Mouse (Mus musculus): ENCODE measurements around the gene Olfr993. TPM values are rescaled to one million over a fixed set of nuclear protein-coding genes. Genes with fewer than 3 reads are reported as not detected.

The Olfr993 gene
- not detected for polyA plus RNA-seq (2014; fragmentation: Illumina TruSeq; extraction: RNeasy Lipid Tissue Mini Kit (QIAGEN cat#74804); ENCODE audit: low read depth, low replicate concordance)

DNA sequence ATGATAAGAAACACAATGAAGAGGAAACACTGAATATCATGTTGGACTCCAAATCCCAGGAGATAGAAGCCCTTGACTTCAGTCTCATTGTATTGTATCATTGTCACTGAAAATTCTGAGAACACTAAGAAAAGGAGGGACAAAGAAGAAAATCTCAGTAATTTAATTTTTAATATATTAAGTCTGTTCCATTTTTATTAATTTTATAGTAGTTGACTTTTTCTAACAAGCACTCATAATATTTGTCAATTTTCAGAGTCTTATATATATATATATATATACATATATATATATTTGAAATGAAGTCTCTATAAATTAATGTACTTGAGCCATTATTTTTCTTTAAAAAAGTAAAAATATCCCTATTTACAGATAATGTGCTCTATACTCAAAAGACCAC, at the start of gene Olfr993:
TSS of gene Olfr993 (minus strand) at position 101 of the 400 bp plus-strand sequence.

GRCm38 (mm10) chr2:85443539-85443938, 28.9 kb upstream of the Olfr993 start, which contains the start of gene Olfr995:
Olfr995 (minus strand) TSS chr2:85443639.

GRCm38 (mm10) chr2:85436351-85436750, 21.7 kb upstream of the Olfr993 start, which contains the start of gene Olfr994:
Olfr994 (minus strand) TSS chr2:85436451.

DNA sequence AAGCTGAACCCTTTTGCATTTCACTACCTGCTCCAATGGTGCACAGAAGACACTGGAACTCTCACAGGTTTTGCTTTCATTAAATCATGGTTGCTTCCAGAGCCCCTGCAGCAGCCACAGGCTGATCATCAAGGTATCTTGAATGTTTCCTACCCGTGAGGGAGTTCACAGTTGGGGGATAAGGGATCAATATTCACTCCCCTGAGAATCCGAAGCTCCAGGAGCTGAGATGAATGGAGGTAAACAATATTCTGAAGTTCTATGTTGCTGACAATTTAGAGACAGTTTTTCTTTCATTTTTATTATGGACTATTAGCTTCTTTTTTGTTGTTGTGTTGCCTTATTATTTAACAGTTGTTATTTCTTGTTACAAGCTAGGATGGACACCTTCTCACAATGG, 5.3 kb downstream of the Olfr993 start, which contains the start of gene Olfr992:
TSS of gene Olfr992 (minus strand) at position 101 of the 400 bp plus-strand sequence.

Other genes starting within 250 kb of the Olfr993 start
- gene Lrrc55, start 217.7 kb downstream of the Olfr993 start, polyA plus RNA-seq (2014; fragmentation: Illumina TruSeq; extraction: RNeasy Lipid Tissue Mini Kit (QIAGEN cat#74804); ENCODE audit: low read depth, low replicate concordance): not detected
- gene Olfr987, start 75.6 kb downstream of the Olfr993 start, polyA plus RNA-seq (2014; fragmentation: Illumina TruSeq; extraction: RNeasy Lipid Tissue Mini Kit (QIAGEN cat#74804); ENCODE audit: low read depth, low replicate concordance): not detected
- not detected for gene Olfr988, start 51.6 kb downstream of the Olfr993 start, polyA plus RNA-seq (2014; fragmentation: Illumina TruSeq; extraction: RNeasy Lipid Tissue Mini Kit (QIAGEN cat#74804); ENCODE audit: low read depth, low replicate concordance)
- not detected for gene Olfr992, start 5.4 kb downstream of the Olfr993 start, polyA plus RNA-seq (2014; fragmentation: Illumina TruSeq; extraction: RNeasy Lipid Tissue Mini Kit (QIAGEN cat#74804); ENCODE audit: low read depth, low replicate concordance)
- gene Olfr994, start 21.6 kb upstream of the Olfr993 start, polyA plus RNA-seq (2014; fragmentation: Illumina TruSeq; extraction: RNeasy Lipid Tissue Mini Kit (QIAGEN cat#74804); ENCODE audit: low read depth, low replicate concordance): not detected
- gene Olfr995, start 28.8 kb upstream of the Olfr993 start, polyA plus RNA-seq (2014; fragmentation: Illumina TruSeq; extraction: RNeasy Lipid Tissue Mini Kit (QIAGEN cat#74804); ENCODE audit: low read depth, low replicate concordance): not detected
- not detected for gene 4833423E24Rik, start 104.1 kb upstream of the Olfr993 start, polyA plus RNA-seq (2014; fragmentation: Illumina TruSeq; extraction: RNeasy Lipid Tissue Mini Kit (QIAGEN cat#74804); ENCODE audit: low read depth, low replicate concordance)
- not detected for gene Olfr996, start 164.3 kb upstream of the Olfr993 start, polyA plus RNA-seq (2014; fragmentation: Illumina TruSeq; extraction: RNeasy Lipid Tissue Mini Kit (QIAGEN cat#74804); ENCODE audit: low read depth, low replicate concordance)
- not detected for gene Olfr998, start 174.1 kb upstream of the Olfr993 start, polyA plus RNA-seq (2014; fragmentation: Illumina TruSeq; extraction: RNeasy Lipid Tissue Mini Kit (QIAGEN cat#74804); ENCODE audit: low read depth, low replicate concordance)
- not detected for gene Olfr1000, start 197.0 kb upstream of the Olfr993 start, polyA plus RNA-seq (2014; fragmentation: Illumina TruSeq; extraction: RNeasy Lipid Tissue Mini Kit (QIAGEN cat#74804); ENCODE audit: low read depth, low replicate concordance)
- not detected for gene Olfr1002, start 235.8 kb upstream of the Olfr993 start, polyA plus RNA-seq (2014; fragmentation: Illumina TruSeq; extraction: RNeasy Lipid Tissue Mini Kit (QIAGEN cat#74804); ENCODE audit: low read depth, low replicate concordance)
- not detected for gene Olfr154, start 249.6 kb upstream of the Olfr993 start, polyA plus RNA-seq (2014; fragmentation: Illumina TruSeq; extraction: RNeasy Lipid Tissue Mini Kit (QIAGEN cat#74804); ENCODE audit: low read depth, low replicate concordance)